Mouse (Mus musculus): Measurements from ENCODE around the gene Ywhag.

Gene Ywhag

DNA sequence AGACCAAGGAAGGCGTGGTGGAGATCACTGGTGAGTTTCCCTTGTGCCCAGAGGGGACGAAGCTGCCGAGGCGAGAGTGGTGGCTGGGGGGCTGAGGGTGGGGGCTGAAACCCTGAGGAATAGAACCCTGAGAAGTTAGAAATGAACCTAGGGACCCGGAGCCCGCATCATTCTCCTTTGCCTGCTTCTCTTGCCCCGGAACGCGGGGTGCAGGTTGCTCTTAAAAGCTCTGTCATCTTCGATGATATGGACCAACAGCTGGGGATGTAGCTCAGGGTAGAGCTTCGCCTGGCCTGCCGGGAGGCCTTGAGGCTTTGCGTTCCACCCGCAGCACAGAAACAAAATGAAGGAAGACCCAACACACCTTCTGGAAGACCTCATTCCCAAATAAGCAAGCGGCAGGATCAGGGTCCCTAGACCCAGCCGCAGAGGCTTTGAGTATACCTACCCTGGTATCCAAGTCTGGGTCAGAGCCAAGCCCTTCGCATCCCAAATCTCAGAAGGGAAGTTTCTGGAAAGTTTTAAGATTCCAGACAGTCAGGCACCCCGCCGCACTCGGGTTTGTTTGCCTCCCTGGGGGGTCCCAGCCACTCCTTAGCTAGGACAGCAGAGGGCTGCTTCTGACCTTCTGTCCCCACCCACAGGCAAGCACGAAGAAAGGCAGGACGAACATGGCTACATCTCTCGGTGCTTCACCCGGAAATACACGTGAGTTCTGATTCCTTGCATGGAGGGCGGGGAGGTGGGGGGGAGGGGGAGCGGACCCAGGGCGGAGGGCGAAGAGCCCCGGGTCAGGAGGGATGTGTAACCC, 45.8 kb downstream of the Ywhag start:
- DNase-seq (ENCODE audit: low spot score in 2 of 2), result no peak

DNA sequence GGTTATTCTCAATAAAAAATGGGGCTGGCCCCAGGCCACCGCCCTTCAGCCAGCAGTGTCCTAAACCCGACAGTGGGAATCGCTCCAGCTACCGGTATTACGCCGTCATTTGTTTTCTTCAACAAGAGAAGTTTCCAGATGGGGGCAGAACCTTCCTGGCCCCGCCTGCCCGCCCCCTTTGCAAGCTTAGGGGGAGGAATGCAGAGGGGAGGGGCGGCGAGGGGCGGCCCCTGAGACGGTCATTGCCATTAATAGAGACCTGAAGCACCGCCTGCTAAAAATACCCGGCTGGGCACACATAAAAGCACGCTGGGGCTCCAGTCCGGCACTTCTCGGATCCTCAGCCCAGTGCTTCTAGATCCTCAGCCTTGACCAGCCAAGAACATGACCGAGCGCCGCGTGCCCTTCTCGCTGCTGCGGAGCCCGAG, 46.7 kb downstream of the Ywhag start, which contains the start of gene Hspb1:
Gene Hspb1, plus strand, starts transcription at position 245 of the 428 bp plus-strand sequence.
- DNase-seq (ENCODE audit: low spot score in 2 of 2), result no peak

DNA sequence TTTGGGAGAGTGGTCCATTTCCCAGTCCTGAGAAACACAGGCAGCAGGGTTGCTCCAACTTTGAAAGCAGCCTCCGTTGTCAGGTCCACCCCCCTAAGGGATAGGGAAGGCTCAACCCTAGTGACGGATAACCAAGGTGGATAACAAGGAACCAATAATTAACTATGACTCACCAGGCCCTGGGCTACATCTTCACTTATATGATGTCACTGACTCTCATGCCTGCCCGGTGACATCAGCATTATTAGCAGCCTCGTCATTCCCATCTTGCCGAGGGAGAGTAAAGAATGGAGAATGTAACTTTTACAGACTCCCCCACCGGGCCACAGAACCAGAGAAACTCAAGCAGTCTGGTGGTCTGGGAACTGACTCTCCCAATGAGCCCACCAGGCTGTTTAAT, 49.8 kb downstream of the Ywhag start:
- no peak for DNase-seq (ENCODE audit: low spot score in 2 of 2)

DNA sequence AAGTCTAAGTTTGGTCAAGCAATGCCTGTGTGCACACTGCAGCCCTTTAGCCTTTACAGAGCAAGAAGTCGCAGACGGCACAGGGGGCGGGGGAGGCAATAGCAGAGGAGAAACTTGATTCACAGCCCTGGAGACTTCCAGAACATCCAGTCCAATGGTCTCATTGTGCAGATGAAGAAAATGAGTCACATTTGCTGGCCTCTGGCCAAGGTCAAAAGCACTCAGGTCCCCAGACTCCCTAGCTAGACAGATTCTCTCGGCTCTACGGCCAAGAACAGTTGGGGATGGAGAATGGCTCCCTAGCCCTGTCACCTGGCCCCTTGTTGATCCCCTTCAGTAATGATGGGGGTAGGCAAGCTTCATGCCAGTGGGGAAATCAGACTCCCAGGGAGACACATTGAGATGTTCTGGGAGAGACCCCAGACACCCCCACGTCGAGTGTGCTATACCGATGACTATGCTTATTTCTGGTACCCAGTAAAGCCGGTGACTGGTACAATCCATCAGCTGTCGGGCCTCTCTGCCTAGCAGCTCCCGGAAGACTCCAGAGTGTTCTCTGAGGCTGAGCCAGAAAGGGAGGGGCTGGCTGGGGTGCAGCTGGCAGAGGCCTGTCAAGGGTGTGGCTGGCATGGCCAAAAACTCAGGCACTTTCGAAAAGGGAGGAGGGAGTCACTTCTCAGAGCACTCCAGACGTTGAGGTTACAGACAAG, 54.8 kb downstream of the Ywhag start:
- no peak for DNase-seq (ENCODE audit: low spot score in 2 of 2)

DNA sequence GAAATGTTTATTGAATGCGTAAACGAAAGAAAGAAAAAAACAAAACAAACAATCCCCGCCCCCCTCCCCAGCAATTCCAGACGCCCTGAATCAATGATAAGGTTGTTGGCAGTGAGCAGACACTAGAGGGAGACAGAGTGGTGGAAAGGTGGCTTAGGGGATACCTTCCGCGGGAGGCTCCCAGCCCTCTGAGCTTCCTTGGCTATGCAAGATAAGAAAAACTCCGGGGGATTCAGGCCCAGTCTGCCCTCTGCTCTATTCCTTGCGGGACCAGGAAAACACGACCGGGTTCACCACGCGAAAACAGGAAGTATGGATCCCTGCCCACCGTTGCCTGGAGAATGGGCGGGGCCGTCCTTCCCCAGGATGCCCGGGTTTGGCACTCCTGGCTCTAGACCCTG, 56.6 kb downstream of the Ywhag start:
- no peak for DNase-seq (ENCODE audit: low spot score in 2 of 2)

DNA sequence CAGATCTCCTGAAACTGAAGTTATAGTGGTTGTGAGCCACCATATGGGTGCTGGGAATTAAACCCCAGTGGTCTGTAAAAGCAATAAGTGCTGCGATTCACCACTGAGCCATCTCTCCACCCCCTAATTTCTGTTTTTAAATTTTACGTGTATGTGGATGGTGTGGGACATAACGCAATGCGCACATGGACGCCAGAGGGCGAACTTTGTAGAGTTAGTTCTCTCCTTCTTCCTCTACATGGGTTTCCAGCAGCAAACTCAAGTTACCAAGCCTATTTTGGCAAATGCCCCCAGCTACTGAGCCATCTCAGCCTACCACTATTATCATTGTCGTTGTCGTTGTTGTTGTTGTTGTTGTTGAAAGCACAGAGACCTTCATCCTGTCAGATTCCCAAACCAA, 57.2 kb downstream of the Ywhag start:
- peak in 1 of 2 experiments; percentile 40 for DNase-seq (ENCODE audit: low spot score in 2 of 2)

DNA sequence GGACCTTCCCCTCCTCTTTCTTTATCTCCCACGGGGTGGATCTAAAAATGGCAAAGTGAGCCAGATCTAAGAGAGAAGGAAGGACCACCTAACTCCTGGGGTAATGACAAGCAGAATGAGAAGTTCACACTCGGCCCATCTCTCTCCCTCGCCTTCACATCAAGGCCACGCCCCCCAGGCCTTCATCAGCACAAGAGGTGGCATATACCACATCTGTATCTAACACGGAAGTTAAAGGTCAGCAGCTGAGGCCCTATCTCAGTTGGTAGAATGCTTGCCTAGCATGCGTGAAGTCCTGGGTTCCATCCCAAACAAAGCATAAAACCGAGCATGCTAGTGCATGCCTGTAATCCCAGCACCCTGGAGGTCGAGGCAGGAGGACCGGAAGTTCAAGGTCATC, 60.7 kb downstream of the Ywhag start:
- DNase-seq (ENCODE audit: low spot score in 2 of 2), result no peak

DNA sequence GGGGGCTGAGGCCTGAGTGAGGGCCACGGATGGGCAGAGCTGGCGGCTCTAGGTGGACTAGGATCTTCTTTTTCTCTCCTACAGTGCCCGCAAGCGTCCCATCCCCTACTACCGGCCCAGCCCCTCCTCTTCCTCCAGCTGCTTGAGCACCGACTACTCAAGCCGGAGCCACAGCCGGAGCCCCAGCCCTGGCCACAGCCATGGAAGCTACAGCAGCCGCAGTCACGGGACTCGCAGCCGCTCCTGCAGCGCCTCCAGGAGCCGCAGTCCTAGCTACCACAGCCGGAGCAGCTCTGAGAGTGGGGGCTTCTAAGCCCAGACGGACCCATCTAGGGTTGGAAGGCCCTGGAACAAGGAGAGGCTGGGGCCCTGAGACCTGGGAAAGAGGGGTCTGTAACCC, 61.4 kb downstream of the Ywhag start:
- DNase-seq (ENCODE audit: low spot score in 2 of 2), result no peak

DNA sequence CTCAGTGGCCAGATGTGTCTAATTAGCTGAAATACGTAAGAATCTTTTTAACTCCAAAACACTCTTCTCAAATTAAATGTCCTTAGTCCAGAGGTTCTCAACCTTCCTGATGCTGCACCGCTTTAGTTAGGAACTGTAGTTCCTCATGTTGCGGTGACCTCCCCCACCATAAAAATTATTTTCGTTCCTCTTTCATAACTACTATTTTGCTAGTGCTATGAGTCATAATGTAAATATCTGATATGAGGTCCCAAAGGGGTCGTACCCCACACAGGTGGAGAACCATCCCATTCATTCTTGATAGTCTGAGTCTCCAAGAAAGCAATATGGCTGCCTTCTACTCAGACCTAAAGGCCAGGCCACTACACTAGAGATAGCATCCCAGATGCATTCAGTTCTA, 63.9 kb downstream of the Ywhag start:
- no peak for DNase-seq (ENCODE audit: low spot score in 2 of 2)

DNA sequence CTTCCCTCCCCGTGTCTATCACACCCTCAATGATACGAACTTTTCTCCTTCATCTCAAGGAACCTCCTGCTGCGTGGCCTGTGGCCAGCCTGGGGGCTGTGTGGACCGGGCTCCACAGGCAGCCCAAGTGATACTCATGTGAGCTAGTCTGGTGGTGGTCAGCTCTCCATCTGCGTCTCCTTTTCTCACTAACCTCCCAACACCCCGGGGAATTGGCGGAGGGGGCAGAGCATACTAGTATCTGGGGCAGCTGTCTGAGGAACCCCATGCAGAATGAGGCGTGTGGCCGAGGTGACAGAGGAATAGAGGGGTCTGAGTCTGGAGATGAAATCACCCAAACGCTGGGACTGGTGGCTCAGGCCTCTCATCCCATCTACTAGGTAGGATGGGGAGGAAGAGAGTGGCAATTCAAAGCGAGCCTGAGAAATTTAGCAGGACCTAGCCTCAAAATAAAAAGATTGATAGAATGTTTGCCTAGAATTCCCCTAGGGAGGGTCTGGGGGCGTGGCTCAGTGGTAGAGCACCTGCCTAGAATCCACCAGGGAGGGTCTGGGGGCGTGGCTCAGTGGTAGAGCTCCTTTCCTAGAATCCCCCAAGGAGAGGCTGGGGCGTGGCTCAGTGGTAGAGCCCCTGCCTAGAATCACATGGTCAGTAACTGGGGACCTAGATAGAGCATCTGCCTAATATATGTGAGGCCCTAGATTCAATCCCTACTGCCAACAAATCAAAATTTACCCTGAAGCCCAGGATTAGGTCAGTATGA, 64.6 kb downstream of the Ywhag start:
- DNase-seq (ENCODE audit: low spot score in 2 of 2), result no peak

DNA sequence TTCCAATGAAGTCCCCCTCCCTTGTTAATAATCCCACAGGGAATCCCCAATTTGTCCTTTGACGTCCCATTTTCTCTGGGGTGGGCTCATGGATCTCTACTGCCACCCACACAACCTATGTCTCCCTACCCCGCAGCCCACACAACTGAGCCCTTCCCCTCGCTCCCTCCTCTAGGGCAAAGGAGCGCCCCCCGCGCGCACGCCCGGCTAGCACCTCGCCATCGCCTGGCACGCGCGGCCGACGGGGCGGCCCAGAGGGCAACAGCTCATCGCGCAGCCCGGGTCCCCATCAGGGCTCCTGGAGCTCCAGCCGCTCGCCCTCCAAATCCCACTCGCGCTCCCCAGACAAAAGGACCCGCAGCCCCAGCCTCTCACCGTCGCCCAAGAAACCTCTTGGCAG, 65.8 kb downstream of the Ywhag start:
- DNase-seq (ENCODE audit: low spot score in 2 of 2), result no peak

DNA sequence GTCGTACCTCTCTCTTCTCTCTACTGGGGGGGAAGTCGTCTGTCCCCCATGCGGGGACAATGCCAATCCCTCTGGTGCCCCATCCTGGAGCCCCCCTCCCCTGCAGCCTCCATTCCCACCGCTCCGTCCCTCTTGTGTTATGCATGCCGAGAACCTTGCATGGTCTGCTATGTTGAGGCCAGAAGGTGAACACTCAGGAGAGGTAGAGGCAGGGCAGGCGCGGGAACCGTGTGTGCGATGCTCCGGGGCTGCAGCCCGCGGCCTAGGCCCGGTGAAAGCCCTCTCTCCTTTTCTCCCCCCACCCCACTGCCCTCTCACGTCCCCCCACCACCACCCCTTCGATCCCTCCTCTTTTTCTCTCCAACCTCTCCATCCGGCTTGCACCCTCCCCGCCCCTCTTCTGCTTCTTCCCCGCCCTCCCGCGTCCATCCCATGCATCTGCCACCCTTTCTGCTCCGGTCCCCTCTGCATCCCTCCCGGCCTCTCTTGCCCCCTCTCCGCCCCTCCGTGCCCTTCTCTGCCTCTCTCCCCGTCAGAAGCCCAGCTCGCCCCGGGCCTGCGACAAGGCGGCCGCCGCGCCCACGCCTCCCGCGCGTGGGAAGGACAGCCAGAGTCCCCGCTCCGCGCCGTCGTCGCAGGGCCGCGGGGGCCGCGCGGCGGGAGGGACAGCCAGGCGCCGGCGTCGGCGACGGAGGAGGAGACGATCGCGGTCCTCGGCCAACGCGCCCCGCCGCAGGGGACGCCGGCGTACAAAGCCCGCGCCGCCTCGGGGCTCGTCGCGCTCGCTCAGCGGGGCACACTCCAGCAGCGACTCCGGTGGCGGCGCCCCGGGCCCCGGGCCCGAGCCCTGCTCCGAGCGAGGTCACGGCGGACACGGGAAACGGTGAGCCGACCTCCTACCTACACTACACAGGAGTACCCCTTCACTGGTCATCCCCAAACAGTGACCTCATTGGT, 66.5 kb downstream of the Ywhag start:
- no peak for DNase-seq (ENCODE audit: low spot score in 2 of 2)

DNA sequence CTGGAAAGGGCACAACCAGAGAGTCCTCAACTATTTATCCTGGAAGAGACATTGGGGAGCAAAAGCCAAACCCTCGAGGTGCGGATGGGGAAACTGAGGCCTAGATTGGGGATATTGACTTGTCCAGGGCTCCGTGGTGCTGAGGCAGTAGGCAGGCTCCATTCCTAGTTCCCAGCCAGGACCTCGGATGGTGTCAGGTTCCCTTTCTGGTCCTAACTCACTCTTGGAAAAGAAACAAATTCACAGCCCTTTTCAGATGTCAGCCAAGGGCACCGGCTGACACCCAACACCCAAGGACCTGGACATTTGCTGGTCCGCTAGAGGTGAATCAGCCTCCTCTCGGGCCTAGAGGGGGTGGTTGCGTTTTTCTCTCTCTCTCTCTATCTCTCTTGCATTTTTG, 67.8 kb downstream of the Ywhag start:
- DNase-seq (ENCODE audit: low spot score in 2 of 2), result no peak

Measured in frontal cortex, postnatal 25 days (tissue).